Mouse (Mus musculus) stomach, embryonic 15.5 days (tissue): ENCODE data around the gene Slc35b1. TPM values are rescaled to one million over a fixed set of nuclear protein-coding genes. Genes with fewer than 3 reads are reported as not detected.

ENCODE experiments used
- ATAC-seq: fragments of 200-750 bp; cut with Nextera tagmentation; 2 replicates; pipeline ENCODE4 v1.8.0; 2017; ENCODE audit warnings: low read depth, moderate number of reproducible peaks, moderate TSS enrichment; ENCODE audit not compliant: insufficient read depth, low FRiP score
- H3K27ac ChIP-seq: fragments of 300-500 bp; sonication (generic); 2 replicates; pipeline ENCODE4 v1.5.1; 2015; ENCODE audit warnings: mild to moderate bottlenecking, inconsistent platforms
- H3K27me3 ChIP-seq: fragments of 300-500 bp; sonication (generic); replicated peaks from 2 replicates; pipeline ENCODE4 v1.6.1; 2015; ENCODE audit warnings: inconsistent platforms
- H3K36me3 ChIP-seq: fragments of 300-500 bp; sonication (generic); 2 replicates; pipeline ENCODE4 v1.6.1; 2015; ENCODE audit warnings: inconsistent platforms
- H3K4me1 ChIP-seq: fragments of 300-500 bp; sonication (generic); 2 replicates; pipeline ENCODE4 v1.6.1; 2015; ENCODE audit warnings: inconsistent platforms
- H3K4me2 ChIP-seq: fragments of 300-500 bp; sonication (generic); 2 replicates; pipeline ENCODE4 v1.6.1; 2015; ENCODE audit warnings: mild to moderate bottlenecking, inconsistent platforms
- H3K4me3 ChIP-seq: fragments of 300-500 bp; sonication (generic); replicated peaks from 2 replicates; pipeline ENCODE4 v1.5.1; 2015; ENCODE audit warnings: inconsistent platforms
- H3K9ac ChIP-seq: fragments of 300-500 bp; sonication (generic); 2 replicates; pipeline ENCODE4 v1.6.1; 2015; ENCODE audit warnings: inconsistent platforms
- H3K9me3 ChIP-seq: fragments of 300-500 bp; sonication (generic); 2 replicates; pipeline ENCODE4 v1.6.1; 2016; ENCODE audit warnings: inconsistent platforms
- WGBS: fragments of 180-500 bp; shearing (Covaris S2); methylation state at CpG from one replicate; pipeline ENCODE4 v1.1.7; 2015; 5-methylcytosine and 5-hydroxymethylcytosine counted together
- polyA plus RNA-seq: library from polyadenylated mRNA; unstranded; fragments of >200 nt; fragmentation: Nextera tagmentation; extraction: Ambion mirVana; gene quantifications from 2 replicates; pipeline ENCODE4 v1.2.1, GENCODE M21; 2015

The Slc35b1 gene
- polyA plus RNA-seq, 1 experiment from 2014 or later, result 96.3 TPM

GRCm38 (mm10) chr11:95384973-95385320 lies 455 bp downstream of the Slc35b1 start:
- WGBS, result under 1% methylated on average over 14 of the region's 14 CpGs
- Histone ChIP-seq H3K27ac (peak overlapping the region; percentile 80), H3K4me1 (0 out of 2 replicates have a peak, but pooled peaks cover 5% of the 10 kb centered on the region), H3K4me3 (peak overlapping the region; percentile 87), H3K9me3 (no peaks in the 10 kb centered on the region), H3K36me3 (peaks cover 33% of the 10 kb centered on the region), H3K4me2 (peak overlapping the region; percentile 53), H3K27me3 (no peaks in the 10 kb centered on the region), H3K9ac (peak overlapping the region; percentile 88)
- ATAC-seq, result no peak

- Histone ChIP-seq H3K9ac (no peak overlapping the region), H3K9me3 (no peaks in the 10 kb centered on the region), H3K4me3 (no peak overlapping the region), H3K36me3 (peaks cover 33% of the 10 kb centered on the region), H3K4me2 (no peak overlapping the region), H3K27ac (no peak overlapping the region), H3K4me1 (0 out of 2 replicates have a peak, but pooled peaks cover 5% of the 10 kb centered on the region), H3K27me3 (no peaks in the 10 kb centered on the region)
- WGBS, result 81% methylated on average over 7 of the region's 7 CpGs
- ATAC-seq, result no peak
Measured at GRCm38 (mm10) chr11:95387354-95387753, 2.9 kb downstream of the Slc35b1 start.

- H3K4me1 ChIP-seq, result 0 out of 2 replicates have a peak, but pooled peaks cover 5% of the 10 kb centered on the region
- H3K9ac ChIP-seq, result no peak overlapping the region
- H3K27ac ChIP-seq, result no peak overlapping the region
- H3K4me3 ChIP-seq, result no peak overlapping the region
- ATAC-seq, result no peak
- H3K36me3 ChIP-seq, result peaks cover 33% of the 10 kb centered on the region
- no peaks in the 10 kb centered on the region for H3K27me3 ChIP-seq
- 74% methylated on average over 3 of the region's 3 CpGs for WGBS
- H3K4me2 ChIP-seq, result no peak overlapping the region
- H3K9me3 ChIP-seq, result no peaks in the 10 kb centered on the region
Measured at GRCm38 (mm10) chr11:95389006-95389405, 4.5 kb downstream of the Slc35b1 start.

GRCm38 (mm10) chr11:95390420-95390819 lies 5.9 kb downstream of the Slc35b1 start:
- H3K9me3 ChIP-seq, result no peaks in the 10 kb centered on the region
- H3K27me3 ChIP-seq, result no peaks in the 10 kb centered on the region
- ATAC-seq, result no peak
- 85% methylated on average over 6 of the region's 6 CpGs for WGBS
- no peak overlapping the region for H3K27ac ChIP-seq
- H3K4me2 ChIP-seq, result no peak overlapping the region
- H3K9ac ChIP-seq, result no peak overlapping the region
- no peak overlapping the region for H3K4me3 ChIP-seq
- 0 out of 2 replicates have a peak, but pooled peaks cover 5% of the 10 kb centered on the region for H3K4me1 ChIP-seq
- peaks cover 33% of the 10 kb centered on the region for H3K36me3 ChIP-seq

GRCm38 (mm10) chr11:95391201-95391600 lies 6.7 kb downstream of the Slc35b1 start:
- H3K4me3 ChIP-seq, result no peak overlapping the region
- no peaks in the 10 kb centered on the region for H3K27me3 ChIP-seq
- no peak overlapping the region for H3K4me2 ChIP-seq
- no peaks in the 10 kb centered on the region for H3K9me3 ChIP-seq
- no peaks in the 10 kb centered on the region for H3K4me1 ChIP-seq
- 80% methylated on average over 4 of the region's 4 CpGs for WGBS
- H3K27ac ChIP-seq, result no peak overlapping the region
- no peak for ATAC-seq
- no peak overlapping the region for H3K9ac ChIP-seq
- peaks cover 33% of the 10 kb centered on the region for H3K36me3 ChIP-seq

- Histone ChIP-seq H3K36me3 (peaks cover 33% of the 10 kb centered on the region), H3K27ac (peak overlapping the region; percentile 40; the same call in 1 of the 2 replicates), H3K4me2 (no peak overlapping the region), H3K4me1 (no peaks in the 10 kb centered on the region), H3K27me3 (no peaks in the 10 kb centered on the region), H3K9ac (no peak overlapping the region), H3K4me3 (no peak overlapping the region), H3K9me3 (no peaks in the 10 kb centered on the region)
- 66% methylated on average over 5 of the region's 5 CpGs for WGBS
- ATAC-seq, result no peak
Measured at GRCm38 (mm10) chr11:95391743-95392142, 7.3 kb downstream of the Slc35b1 start.

- H3K9me3 ChIP-seq, result no peaks in the 10 kb centered on the region
- no peak overlapping the region for H3K4me2 ChIP-seq
- peaks cover 28% of the 10 kb centered on the region for H3K36me3 ChIP-seq
- no peaks in the 10 kb centered on the region for H3K27me3 ChIP-seq
- peak overlapping the region; percentile 51; the same call in 1 of the 2 replicates for H3K27ac ChIP-seq
- 51% methylated on average over 7 of the region's 7 CpGs for WGBS
- no peak for ATAC-seq
- H3K4me1 ChIP-seq, result no peaks in the 10 kb centered on the region
- H3K9ac ChIP-seq, result no peak overlapping the region
- H3K4me3 ChIP-seq, result no peak overlapping the region
Measured at GRCm38 (mm10) chr11:95392223-95392667, 7.8 kb downstream of the Slc35b1 start.

- Histone ChIP-seq H3K36me3 (peaks cover 22% of the 10 kb centered on the region), H3K27ac (peak overlapping the region; percentile 51), H3K4me3 (no peak overlapping the region), H3K4me2 (no peak overlapping the region), H3K4me1 (no peaks in the 10 kb centered on the region), H3K9ac (no peak overlapping the region), H3K9me3 (no peaks in the 10 kb centered on the region), H3K27me3 (no peaks in the 10 kb centered on the region)
- WGBS, result 71% methylated on average over 11 of the region's 11 CpGs
- no peak for ATAC-seq
Measured at GRCm38 (mm10) chr11:95392708-95393499, 8.4 kb downstream of the Slc35b1 start.

- H3K4me3 ChIP-seq, result no peak overlapping the region
- no peak overlapping the region for H3K4me2 ChIP-seq
- H3K27me3 ChIP-seq, result no peaks in the 10 kb centered on the region
- H3K9ac ChIP-seq, result no peak overlapping the region
- no peaks in the 10 kb centered on the region for H3K9me3 ChIP-seq
- peak overlapping the region; percentile 51 for H3K27ac ChIP-seq
- 36% methylated on average over 5 of the region's 5 CpGs for WGBS
- H3K4me1 ChIP-seq, result no peaks in the 10 kb centered on the region
- ATAC-seq, result no peak
- H3K36me3 ChIP-seq, result peaks cover 20% of the 10 kb centered on the region
Measured at GRCm38 (mm10) chr11:95393500-95393816, 9.0 kb downstream of the Slc35b1 start.

- Histone ChIP-seq H3K9ac (no peak overlapping the region), H3K4me1 (no peaks in the 10 kb centered on the region), H3K27me3 (no peaks in the 10 kb centered on the region), H3K9me3 (no peaks in the 10 kb centered on the region), H3K27ac (peak overlapping the region; percentile 28; the same call in 1 of the 2 replicates), H3K36me3 (peaks cover 16% of the 10 kb centered on the region), H3K4me3 (no peak overlapping the region), H3K4me2 (no peak overlapping the region)
- ATAC-seq, result no peak
- WGBS, result 43% methylated on average over 5 of the region's 5 CpGs
Measured at GRCm38 (mm10) chr11:95394112-95394511, 9.6 kb downstream of the Slc35b1 start.

GRCm38 (mm10) chr11:95396548-95396947 lies 12.1 kb downstream of the Slc35b1 start:
- WGBS, result 62% methylated on average over 1 of the region's 1 CpGs
- no peak overlapping the region for H3K9ac ChIP-seq

GRCm38 (mm10) chr11:95397843-95398835 lies 13.6 kb downstream of the Slc35b1 start:
- WGBS, result 51% methylated on average over 14 of the region's 14 CpGs
- Histone ChIP-seq H3K36me3 (no peaks in the 10 kb centered on the region), H3K4me2 (no peak overlapping the region), H3K4me3 (no peak overlapping the region), H3K4me1 (no peaks in the 10 kb centered on the region), H3K27me3 (no peaks in the 10 kb centered on the region), H3K27ac (no peak overlapping the region), H3K9me3 (no peaks in the 10 kb centered on the region), H3K9ac (no peak overlapping the region)
- ATAC-seq, result no peak

More at GRCm38 (mm10) chr11:95396548-95396947, 12.1 kb downstream of the Slc35b1 start:
- no peaks in the 10 kb centered on the region for H3K9me3 ChIP-seq
- H3K4me2 ChIP-seq, result no peak overlapping the region
- H3K27me3 ChIP-seq, result no peaks in the 10 kb centered on the region
- no peaks in the 10 kb centered on the region for H3K4me1 ChIP-seq
- no peak overlapping the region for H3K27ac ChIP-seq
- ATAC-seq, result no peak
- H3K4me3 ChIP-seq, result no peak overlapping the region
- no peaks in the 10 kb centered on the region for H3K36me3 ChIP-seq
